In the genomic region with DNA sequence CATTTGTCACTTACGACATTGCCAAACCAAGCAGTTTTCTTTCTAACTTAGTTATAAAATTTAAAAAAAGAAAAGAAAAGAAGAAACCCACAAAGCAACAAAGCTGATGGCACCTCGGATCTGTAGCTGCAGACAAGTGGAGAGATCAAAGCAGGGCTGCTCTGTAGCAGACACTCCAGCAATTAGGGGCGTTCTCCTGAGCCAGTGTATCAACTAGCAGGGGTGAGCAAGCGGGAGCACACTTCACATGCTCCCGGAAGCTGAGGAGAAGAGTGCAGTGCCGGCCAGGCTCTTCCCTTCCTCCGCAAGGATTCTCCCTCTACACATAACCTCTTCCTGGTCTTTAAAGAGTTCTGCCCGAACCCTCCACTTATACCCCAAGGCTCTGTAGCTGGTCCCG, we compare ENCODE assay signal across 11 mouse cellular contexts.
A peak's percentile ranks its signal among the peaks of the same experiment; 100 is the strongest.
DNase-seq lines count a peak whose midpoint lies in the region; ATAC-seq lines count a peak whose summit lies in the region.
"Had no signal": no experiment of that assay in that cellular context is flagged by ENCODE, and none has a peak within 500 bp of the region (broad histone marks: within the 10 kb centered on the region; RNA-seq: fewer than 3 reads in every experiment).

No protein-coding gene starts in this region.

- WGBS in heart, embryonic 14.5 days = 9% methylated on average over 9 of the region's 9 CpGs
- 15% methylated on average over 9 of the region's 9 CpGs for WGBS in hindbrain, embryonic 11.5 days

- H3K4me3 ChIP-seq in heart, embryonic 14.5 days (ENCODE audit: control insufficient read depth in 1 of 2, insufficient read depth in 1 of 2, low read depth in 1 of 2, low read length in 2 of 2) = peak overlapping the region; percentile 22 to 34; a peak in 3 of 4 replicates
- H3K4me3 ChIP-seq in hindbrain, embryonic 11.5 days (ENCODE audit: low read depth, low read length) = no peak overlapping the region
- H3K4me3 ChIP-seq: erythroblast, embryonic 14.5 days; myocyte had no signal

- peak overlapping the region; percentile 69 for H3K4me2 ChIP-seq in heart, embryonic 14.5 days (ENCODE audit: low read length)
- H3K4me2 ChIP-seq in hindbrain, embryonic 11.5 days (replicated peaks; ENCODE audit: low read depth, low read length) = peak overlapping the region; percentile 16; the same call in 1 of the 2 replicates

- no peak for ATAC-seq in heart, embryonic 14.5 days (ENCODE audit: insufficient number of reproducible peaks, insufficient read depth, low FRiP score, low read depth)
- ATAC-seq in hindbrain, embryonic 11.5 days (ENCODE audit: low FRiP score) = peak; percentile 43; the same call in 1 of the 2 replicates
- peak; percentile 35; the same call in 1 of the 2 replicates for ATAC-seq in megakaryocyte progenitor cell, adult 5-6 weeks (replicated peaks; ENCODE audit: poor library complexity)

- H3K4me1 ChIP-seq in heart, embryonic 14.5 days (ENCODE audit: control insufficient read depth in 2 of 2, insufficient read depth in 2 of 2, low read length in 2 of 2) = 0 out of 4 replicates have a peak, but pooled peaks cover 0 to 8% of the 10 kb centered on the region in 2 experiments
- H3K4me1 ChIP-seq in hindbrain, embryonic 11.5 days (replicated peaks; ENCODE audit: control insufficient read depth, insufficient read depth, low read length) = peaks cover 2% of the 10 kb centered on the region; the same call in 1 of the 2 replicates

- no peak overlapping the region for H3K27ac ChIP-seq in heart, embryonic 14.5 days (replicated peaks in 1 of 2; ENCODE audit: control insufficient read depth in 1 of 2, insufficient read depth in 1 of 2, low read depth in 2 of 2, low read length in 2 of 2)
- no peak overlapping the region for H3K27ac ChIP-seq in hindbrain, embryonic 11.5 days (ENCODE audit: low read depth, low read length)

- no peaks in the 10 kb centered on the region for H3K9me3 ChIP-seq in heart, embryonic 14.5 days (ENCODE audit: control insufficient read depth, low read length)
- no peaks in the 10 kb centered on the region for H3K9me3 ChIP-seq in hindbrain, embryonic 11.5 days (ENCODE audit: control insufficient read depth, low read length)

- H3K27me3 ChIP-seq in heart, embryonic 14.5 days (ENCODE audit: control insufficient read depth, insufficient read depth, low read length) = peaks cover 15% of the 10 kb centered on the region
- peaks cover 30% of the 10 kb centered on the region for H3K27me3 ChIP-seq in hindbrain, embryonic 11.5 days (ENCODE audit: control insufficient read depth, insufficient read depth, low read length)

- H3K9ac ChIP-seq in heart, embryonic 14.5 days (ENCODE audit: low read length) = no peak overlapping the region; the same call in 1 of the 2 replicates
- H3K9ac ChIP-seq in hindbrain, embryonic 11.5 days (ENCODE audit: low read depth, low read length) = no peak overlapping the region

- no peaks in the 10 kb centered on the region for H3K36me3 ChIP-seq in heart, embryonic 14.5 days (ENCODE audit: control insufficient read depth, insufficient read depth, low read length)
- no peaks in the 10 kb centered on the region for H3K36me3 ChIP-seq in hindbrain, embryonic 11.5 days (ENCODE audit: control insufficient read depth, insufficient read depth, low read length)

- no peak for DNase-seq in heart, adult 9 months (ENCODE audit: low spot score in 2 of 2)
- DNase-seq in embryo, embryonic 10.5 days (ENCODE audit: low spot score) = peak; percentile 61
- DNase-seq in hindbrain, embryonic 11.5 days (ENCODE audit: low spot score) = peak; percentile 19
- DNase-seq in urinary bladder, postnatal 36 days (ENCODE audit: low spot score in 2 of 2) = no peak
- no peak for DNase-seq in layer of hippocampus, adult 9-10 months (ENCODE audit: low spot score)
- no peak for DNase-seq in frontal cortex, postnatal 14 days (ENCODE audit: low spot score in 2 of 2)
- DNase-seq: adrenal gland, adult 8-10 months had no signal

Comparison
In these comparisons a context has a peak if more than half of its experiments do, and no peak if none do; other contexts are left out.
1. DNase-seq: peak in embryo, embryonic 10.5 days (single experiment) and hindbrain, embryonic 11.5 days (single experiment); none in heart, adult 9 months (0 of 2), urinary bladder, postnatal 36 days (0 of 2), layer of hippocampus, adult 9-10 months (single experiment) and frontal cortex, postnatal 14 days (0 of 2).